Mouse (Mus musculus): ENCODE data around the gene Nhsl1. TPM values are rescaled to one million over a fixed set of nuclear protein-coding genes. Genes with fewer than 3 reads are reported as not detected.

Gene Nhsl1
- polyA plus RNA-seq, 1 experiment from 2014 or later = 9.3 TPM

DNA sequence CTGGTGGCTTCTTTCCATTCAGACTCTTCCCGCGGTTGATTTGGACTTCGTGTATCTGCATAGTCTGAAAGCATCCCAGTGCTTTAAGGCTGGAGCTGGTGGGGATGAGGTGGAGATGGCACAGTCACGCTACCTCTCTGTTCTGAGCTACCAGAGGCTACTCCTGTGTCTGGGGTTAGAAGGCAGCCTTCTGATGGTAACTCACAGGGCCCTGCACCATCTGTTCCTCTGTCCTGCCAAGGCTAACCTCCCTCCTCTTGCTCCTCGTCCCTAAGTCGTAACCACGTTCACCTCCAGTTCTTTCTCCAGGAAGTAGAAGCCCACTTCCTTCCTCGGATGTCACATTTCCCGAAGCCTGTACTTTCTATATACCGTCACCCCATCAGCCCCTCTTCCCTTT, 171.2 kb downstream of the Nhsl1 start:
- no peak overlapping the region for H3K9ac ChIP-seq (replicated peaks; ENCODE audit: low read length)
- no peak overlapping the region for H3K4me2 ChIP-seq (replicated peaks; ENCODE audit: low read depth, low read length)
- no peaks in the 10 kb centered on the region for H3K36me3 ChIP-seq (ENCODE audit: insufficient read depth, low read length)
- no peak overlapping the region for H3K4me3 ChIP-seq (ENCODE audit: low read length)
- 78% methylated on average over 10 of the region's 10 CpGs for WGBS
- H3K27me3 ChIP-seq (ENCODE audit: insufficient read depth, low read length) = no peaks in the 10 kb centered on the region
- H3K27ac ChIP-seq (ENCODE audit: low read length) = no peak overlapping the region
- H3K4me1 ChIP-seq (ENCODE audit: insufficient read depth, low read length) = peaks cover 40% of the 10 kb centered on the region
- no peaks in the 10 kb centered on the region for H3K9me3 ChIP-seq (ENCODE audit: low read length)
- no peak for ATAC-seq (ENCODE audit: low FRiP score, low TSS enrichment)

- WGBS = 64% methylated on average over 4 of the region's 4 CpGs
- no peaks in the 10 kb centered on the region for H3K36me3 ChIP-seq (ENCODE audit: insufficient read depth, low read length)
- H3K9ac ChIP-seq (replicated peaks; ENCODE audit: low read length) = no peak overlapping the region
- H3K27ac ChIP-seq (ENCODE audit: low read length) = no peak overlapping the region
- no peaks in the 10 kb centered on the region for H3K9me3 ChIP-seq (ENCODE audit: low read length)
- no peaks in the 10 kb centered on the region for H3K27me3 ChIP-seq (ENCODE audit: insufficient read depth, low read length)
- no peak for ATAC-seq (ENCODE audit: low FRiP score, low TSS enrichment)
- H3K4me2 ChIP-seq (replicated peaks; ENCODE audit: low read depth, low read length) = no peak overlapping the region
- H3K4me1 ChIP-seq (ENCODE audit: insufficient read depth, low read length) = peaks cover 40% of the 10 kb centered on the region
- H3K4me3 ChIP-seq (ENCODE audit: low read length) = no peak overlapping the region
Measured at GRCm38 (mm10) chr10:18491952-18492351, 173.2 kb downstream of the Nhsl1 start.

GRCm38 (mm10) chr10:18493010-18493894, 174.5 kb downstream of the Nhsl1 start:
- H3K4me2 ChIP-seq (replicated peaks; ENCODE audit: low read depth, low read length) = no peak overlapping the region
- no peaks in the 10 kb centered on the region for H3K36me3 ChIP-seq (ENCODE audit: insufficient read depth, low read length)
- peak; percentile 71; the same call in 1 of the 2 replicates for ATAC-seq (ENCODE audit: low FRiP score, low TSS enrichment)
- H3K4me1 ChIP-seq (ENCODE audit: insufficient read depth, low read length) = peaks cover 33% of the 10 kb centered on the region
- no peaks in the 10 kb centered on the region for H3K9me3 ChIP-seq (ENCODE audit: low read length)
- H3K4me3 ChIP-seq (ENCODE audit: low read length) = no peak overlapping the region
- H3K27me3 ChIP-seq (ENCODE audit: insufficient read depth, low read length) = no peaks in the 10 kb centered on the region
- H3K27ac ChIP-seq (ENCODE audit: low read length) = peak overlapping the region; percentile 33; the same call in 1 of the 2 replicates
- WGBS = 74% methylated on average over 11 of the region's 11 CpGs
- no peak overlapping the region for H3K9ac ChIP-seq (replicated peaks; ENCODE audit: low read length)

DNA sequence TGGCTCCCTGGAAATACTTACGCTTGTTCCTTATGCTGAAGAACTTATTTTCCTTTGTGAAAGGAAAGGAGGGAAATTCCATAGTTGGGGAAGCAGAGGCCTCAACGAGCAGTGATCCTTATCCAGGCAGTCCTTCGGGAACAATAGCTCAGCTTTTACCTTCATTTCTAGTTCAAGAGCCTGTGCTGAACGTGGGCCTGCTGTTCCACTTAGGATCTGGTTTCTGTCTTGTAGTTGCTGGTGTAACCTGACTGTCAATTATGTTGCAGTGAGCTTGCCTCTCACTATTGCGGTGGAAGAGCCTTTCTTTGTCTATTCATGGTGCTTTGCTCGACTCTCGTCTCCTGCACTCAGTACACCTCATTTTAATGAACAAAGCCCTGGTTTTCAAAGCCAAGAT, 175.5 kb downstream of the Nhsl1 start:
- no peak overlapping the region for H3K9ac ChIP-seq (replicated peaks; ENCODE audit: low read length)
- no peak overlapping the region for H3K4me2 ChIP-seq (replicated peaks; ENCODE audit: low read depth, low read length)
- WGBS = 52% methylated on average over 7 of the region's 7 CpGs
- H3K36me3 ChIP-seq (ENCODE audit: insufficient read depth, low read length) = no peaks in the 10 kb centered on the region; the same call in 1 of the 2 replicates
- no peak; the same call in 1 of the 2 replicates for ATAC-seq (ENCODE audit: low FRiP score, low TSS enrichment)
- no peak overlapping the region for H3K4me3 ChIP-seq (ENCODE audit: low read length)
- peak overlapping the region; percentile 23; the same call in 1 of the 2 replicates for H3K27ac ChIP-seq (ENCODE audit: low read length)
- H3K27me3 ChIP-seq (ENCODE audit: insufficient read depth, low read length) = no peaks in the 10 kb centered on the region
- peaks cover 29% of the 10 kb centered on the region for H3K4me1 ChIP-seq (ENCODE audit: insufficient read depth, low read length)
- no peaks in the 10 kb centered on the region for H3K9me3 ChIP-seq (ENCODE audit: low read length)

DNA sequence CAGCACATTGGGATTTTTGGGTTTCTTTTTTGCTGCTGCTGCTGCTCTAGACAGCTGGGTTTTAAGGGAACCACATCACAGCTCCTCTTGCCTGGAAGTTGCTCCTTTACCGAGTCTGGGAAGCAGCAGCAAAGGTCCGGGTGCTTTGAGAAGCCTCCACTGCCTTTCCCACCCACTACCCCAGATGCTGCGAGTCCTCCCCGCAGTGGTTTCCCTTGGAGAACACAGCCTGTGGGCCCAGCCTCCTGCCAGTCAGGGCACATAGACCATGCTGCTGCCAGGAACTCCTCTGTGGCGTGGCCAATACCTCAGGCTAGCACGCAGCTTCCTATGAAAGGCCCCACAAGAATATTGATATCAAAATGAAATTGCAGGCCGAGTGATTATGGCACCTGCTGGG, 178.3 kb downstream of the Nhsl1 start:
- ATAC-seq (ENCODE audit: low FRiP score, low TSS enrichment) = no peak

GRCm38 (mm10) chr10:18501997-18502396, 183.2 kb downstream of the Nhsl1 start:
- 70% methylated on average over 3 of the region's 3 CpGs for WGBS
- Histone ChIP-seq H3K27me3 (ENCODE audit: insufficient read depth, low read length) (no peaks in the 10 kb centered on the region), H3K4me1 (ENCODE audit: insufficient read depth, low read length) (peaks cover 6% of the 10 kb centered on the region; the same call in 1 of the 2 replicates), H3K9me3 (ENCODE audit: low read length) (no peaks in the 10 kb centered on the region), H3K27ac (ENCODE audit: low read length) (no peak overlapping the region), H3K4me3 (ENCODE audit: low read length) (no peak overlapping the region), H3K4me2 (replicated peaks; ENCODE audit: low read depth, low read length) (no peak overlapping the region), H3K36me3 (ENCODE audit: insufficient read depth, low read length) (peaks cover 5% of the 10 kb centered on the region), H3K9ac (replicated peaks; ENCODE audit: low read length) (no peak overlapping the region)
- no peak for ATAC-seq (ENCODE audit: low FRiP score, low TSS enrichment)

More for the DNA sequence above, 178.3 kb downstream of the Nhsl1 start:
- H3K4me1 ChIP-seq (ENCODE audit: insufficient read depth, low read length) = peaks cover 13% of the 10 kb centered on the region; the same call in 1 of the 2 replicates
- no peaks in the 10 kb centered on the region for H3K9me3 ChIP-seq (ENCODE audit: low read length)
- 81% methylated on average over 7 of the region's 7 CpGs for WGBS
- no peak overlapping the region for H3K4me2 ChIP-seq (replicated peaks; ENCODE audit: low read depth, low read length)
- no peak overlapping the region for H3K9ac ChIP-seq (replicated peaks; ENCODE audit: low read length)
- H3K27me3 ChIP-seq (ENCODE audit: insufficient read depth, low read length) = no peaks in the 10 kb centered on the region
- H3K27ac ChIP-seq (ENCODE audit: low read length) = no peak overlapping the region
- H3K36me3 ChIP-seq (ENCODE audit: insufficient read depth, low read length) = peaks cover 5% of the 10 kb centered on the region
- no peak overlapping the region for H3K4me3 ChIP-seq (ENCODE audit: low read length)

- no peak for ATAC-seq (ENCODE audit: low FRiP score, low TSS enrichment)
- WGBS = 74% methylated on average over 10 of the region's 10 CpGs
- no peak overlapping the region for H3K4me2 ChIP-seq (replicated peaks; ENCODE audit: low read depth, low read length)
- H3K4me1 ChIP-seq (ENCODE audit: insufficient read depth, low read length) = peaks cover 7% of the 10 kb centered on the region; the same call in 1 of the 2 replicates
- H3K27ac ChIP-seq (ENCODE audit: low read length) = no peak overlapping the region
- no peak overlapping the region for H3K9ac ChIP-seq (replicated peaks; ENCODE audit: low read length)
- peaks cover 6% of the 10 kb centered on the region; the same call in 1 of the 2 replicates for H3K36me3 ChIP-seq (ENCODE audit: insufficient read depth, low read length)
- H3K4me3 ChIP-seq (ENCODE audit: low read length) = no peak overlapping the region
- H3K9me3 ChIP-seq (ENCODE audit: low read length) = no peaks in the 10 kb centered on the region
- H3K27me3 ChIP-seq (ENCODE audit: insufficient read depth, low read length) = no peaks in the 10 kb centered on the region
Measured at GRCm38 (mm10) chr10:18505690-18506089, 186.9 kb downstream of the Nhsl1 start.

- no peak overlapping the region for H3K4me2 ChIP-seq (replicated peaks; ENCODE audit: low read depth, low read length)
- peak overlapping the region; percentile 2; the same call in 1 of the 2 replicates for H3K27ac ChIP-seq (ENCODE audit: low read length)
- peaks cover 8% of the 10 kb centered on the region; the same call in 1 of the 2 replicates for H3K36me3 ChIP-seq (ENCODE audit: insufficient read depth, low read length)
- ATAC-seq (ENCODE audit: low FRiP score, low TSS enrichment) = peak; percentile 73
- 61% methylated on average over 6 of the region's 6 CpGs for WGBS
- H3K4me3 ChIP-seq (ENCODE audit: low read length) = no peak overlapping the region
- H3K27me3 ChIP-seq (ENCODE audit: insufficient read depth, low read length) = no peaks in the 10 kb centered on the region
- H3K4me1 ChIP-seq (ENCODE audit: insufficient read depth, low read length) = peaks cover 7% of the 10 kb centered on the region; the same call in 1 of the 2 replicates
- no peak overlapping the region for H3K9ac ChIP-seq (replicated peaks; ENCODE audit: low read length)
- H3K9me3 ChIP-seq (ENCODE audit: low read length) = no peaks in the 10 kb centered on the region
Measured at GRCm38 (mm10) chr10:18506501-18506946, 187.7 kb downstream of the Nhsl1 start.

GRCm38 (mm10) chr10:18507869-18508473, 189.2 kb downstream of the Nhsl1 start:
- ATAC-seq (ENCODE audit: low FRiP score, low TSS enrichment) = no peak
- Histone ChIP-seq H3K27ac (ENCODE audit: low read length) (no peak overlapping the region), H3K9me3 (ENCODE audit: low read length) (no peaks in the 10 kb centered on the region), H3K4me2 (replicated peaks; ENCODE audit: low read depth, low read length) (no peak overlapping the region), H3K27me3 (ENCODE audit: insufficient read depth, low read length) (no peaks in the 10 kb centered on the region), H3K4me1 (ENCODE audit: insufficient read depth, low read length) (peaks cover 7% of the 10 kb centered on the region; the same call in 1 of the 2 replicates), H3K36me3 (ENCODE audit: insufficient read depth, low read length) (0 out of 2 replicates have a peak, but pooled peaks cover 8% of the 10 kb centered on the region), H3K9ac (replicated peaks; ENCODE audit: low read length) (no peak overlapping the region), H3K4me3 (ENCODE audit: low read length) (no peak overlapping the region)
- 53% methylated on average over 2 of the region's 2 CpGs for WGBS
